Mouse (Mus musculus) brain, embryonic 18.5 days (tissue): Measurements from ENCODE around the gene Npc1l1.

ENCODE experiments used
- DNase-seq: peaks from one replicate; pipeline ENCODE4 v3.0.0-alpha.2; 2012; ENCODE audit warnings: low read depth, low spot score

Gene Npc1l1

GRCm38 (mm10) chr11:6207090-6207489 lies 22.9 kb downstream of the Npc1l1 start:
- DNase-seq: no peak

GRCm38 (mm10) chr11:6200570-6200969 lies 29.4 kb downstream of the Npc1l1 start:
- no peak for DNase-seq

DNA sequence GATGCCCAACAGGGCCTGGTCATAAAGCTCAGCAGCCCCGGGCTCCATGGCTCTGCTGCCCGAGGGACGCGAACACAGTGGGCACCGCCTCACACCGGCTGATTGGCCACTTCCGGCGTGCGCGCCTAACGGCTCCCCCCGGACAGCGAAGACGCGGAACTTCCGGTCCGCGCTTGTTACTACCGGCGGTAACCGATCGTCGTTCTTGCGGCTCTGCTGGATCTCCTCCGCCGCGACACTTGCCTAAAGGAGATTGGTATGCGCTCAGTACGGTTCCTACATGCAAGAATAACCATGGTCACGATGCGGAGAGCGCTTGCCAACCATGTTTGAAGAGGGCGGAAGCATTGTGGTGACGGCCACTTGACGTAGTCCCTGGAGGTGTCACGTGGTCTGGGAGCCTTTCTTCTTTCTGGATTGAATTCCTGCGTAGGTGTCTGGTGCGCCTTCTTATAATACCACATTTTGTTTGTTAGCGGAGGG lies 29.8 kb downstream of the Npc1l1 start, which contains the start of gene Nudcd3:
Nudcd3 (minus strand) TSS at position 329 of the 483 bp plus-strand sequence.
- peak; percentile 86 for DNase-seq

DNA sequence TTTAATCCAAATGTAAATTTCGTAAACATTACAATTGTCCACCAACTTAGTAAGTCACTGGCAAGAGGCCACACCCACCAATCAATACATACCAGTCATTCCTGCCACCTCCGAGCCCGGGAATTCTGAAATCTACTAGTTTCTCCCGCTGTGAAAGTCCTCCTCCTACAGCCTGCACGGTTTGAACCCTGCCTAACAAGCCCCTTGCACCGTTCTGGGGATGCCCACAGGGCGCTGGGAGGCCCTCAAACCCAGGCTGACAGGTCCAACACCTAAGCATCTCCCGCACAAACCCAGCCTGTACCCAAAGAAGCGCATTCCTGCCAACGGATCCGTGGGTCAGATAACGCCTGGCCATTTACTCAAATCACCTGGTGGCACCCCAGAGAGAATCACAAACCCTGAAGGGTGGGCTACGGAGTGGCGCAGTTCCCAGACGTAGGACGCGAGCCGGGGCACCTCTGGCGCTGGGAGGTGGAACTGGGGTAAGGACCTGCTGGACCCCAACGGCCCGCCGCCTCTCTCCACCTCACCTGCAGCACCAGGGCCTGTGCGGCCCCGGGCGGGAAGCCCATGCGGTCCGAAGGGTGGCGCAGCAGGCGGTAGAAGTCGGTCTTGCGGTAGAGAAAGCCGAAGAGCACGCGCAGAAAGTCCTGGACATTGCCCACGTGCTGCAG lies 30.4 kb downstream of the Npc1l1 start, which contains the start of gene A730071L15Rik:
A730071L15Rik (plus strand) TSS at position 620 of the 677 bp plus-strand sequence.
- DNase-seq: no peak

- DNase-seq: no peak
Observed at GRCm38 (mm10) chr11:6198449-6198848, 31.5 kb downstream of the Npc1l1 start.

DNA sequence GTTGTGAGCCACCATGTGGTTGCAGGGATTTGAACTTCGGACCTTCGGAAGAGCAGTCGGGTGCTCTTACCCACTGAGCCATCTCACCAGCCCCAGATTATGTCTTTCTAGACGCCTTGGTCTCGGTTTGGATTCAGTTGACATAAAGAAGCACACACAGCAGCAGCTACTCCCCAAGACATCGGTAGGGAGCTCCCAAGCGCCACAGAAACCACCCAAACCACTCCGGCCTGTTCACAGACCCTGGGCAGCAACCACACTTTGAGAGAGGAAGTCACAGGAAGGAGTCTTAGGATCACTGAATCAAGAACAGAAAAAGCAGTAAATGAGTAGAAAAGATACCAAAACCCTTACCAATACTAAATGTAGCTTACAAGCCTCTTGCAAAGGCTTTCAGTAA lies 33.2 kb downstream of the Npc1l1 start:
- no peak for DNase-seq

DNA sequence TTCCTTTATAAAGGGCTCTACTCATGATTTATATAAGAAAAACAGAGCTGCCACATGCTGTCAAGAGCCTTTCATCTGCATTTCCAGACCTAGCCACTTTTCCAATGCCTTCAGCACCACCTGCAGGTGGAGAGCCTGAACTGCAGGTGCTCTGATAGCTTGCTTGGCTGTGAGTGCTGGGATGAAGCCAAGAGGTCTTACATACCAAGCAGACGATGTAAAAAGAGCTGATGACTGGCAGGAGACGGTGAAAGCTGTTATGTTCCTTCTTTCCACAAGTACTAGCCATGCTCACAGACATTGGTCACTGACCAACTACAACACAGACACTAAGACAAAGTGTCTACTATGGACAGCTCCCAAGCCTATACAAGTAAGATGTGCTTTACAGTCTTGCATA lies 42.1 kb downstream of the Npc1l1 start:
- DNase-seq: peak; percentile 86

DNA sequence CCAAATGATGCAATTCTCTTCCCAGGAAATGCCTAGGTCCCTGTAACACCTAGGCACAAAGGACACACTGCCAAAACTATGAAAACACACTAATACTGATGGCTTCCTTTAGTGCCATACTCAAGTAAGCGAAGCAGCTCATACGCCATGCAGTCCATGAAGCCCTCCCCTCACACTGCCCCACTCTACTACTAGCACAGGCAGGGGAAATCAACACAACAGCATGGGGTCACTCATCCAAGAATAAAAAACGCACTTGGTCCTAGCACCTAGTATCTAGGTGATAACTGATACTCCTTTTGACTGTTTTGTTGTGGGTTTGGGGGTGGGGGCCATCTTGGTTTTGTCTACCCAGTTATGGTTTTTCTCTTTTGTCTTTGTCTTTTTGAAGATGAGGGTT lies 42.5 kb downstream of the Npc1l1 start:
- no peak for DNase-seq

DNA sequence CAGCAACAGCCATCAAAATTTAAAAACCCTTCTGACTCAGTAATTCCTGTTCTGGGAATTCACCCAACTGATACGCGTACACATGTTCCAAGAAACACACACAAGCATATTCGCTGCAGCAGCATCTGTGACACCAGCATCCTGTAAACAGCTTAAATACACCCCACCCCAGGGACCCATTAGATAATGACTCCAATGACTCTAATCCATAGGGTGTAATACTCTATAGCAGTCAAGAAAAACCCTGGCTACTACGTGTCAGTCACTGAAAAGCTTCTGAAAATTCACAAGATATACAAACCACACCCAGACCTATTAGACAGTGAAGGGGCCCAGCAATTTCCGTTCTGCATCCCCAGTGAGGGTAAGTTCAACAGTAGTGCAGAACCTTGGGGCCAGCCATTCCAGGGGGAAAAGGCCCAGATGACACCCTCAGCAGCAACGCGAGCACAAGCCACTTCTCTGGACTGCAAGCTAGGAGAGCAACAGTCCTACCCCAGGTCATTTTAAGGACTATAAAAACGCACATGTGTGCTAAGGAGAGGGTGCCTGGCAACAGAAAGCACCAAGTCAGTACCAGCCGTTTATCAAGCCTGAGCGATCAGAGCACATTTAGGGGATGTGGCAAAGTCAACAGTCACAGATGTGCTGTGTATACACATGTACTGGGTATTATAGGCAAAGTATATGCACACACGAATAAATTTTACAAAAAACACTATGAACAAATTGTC lies 45.6 kb downstream of the Npc1l1 start:
- no peak for DNase-seq

DNA sequence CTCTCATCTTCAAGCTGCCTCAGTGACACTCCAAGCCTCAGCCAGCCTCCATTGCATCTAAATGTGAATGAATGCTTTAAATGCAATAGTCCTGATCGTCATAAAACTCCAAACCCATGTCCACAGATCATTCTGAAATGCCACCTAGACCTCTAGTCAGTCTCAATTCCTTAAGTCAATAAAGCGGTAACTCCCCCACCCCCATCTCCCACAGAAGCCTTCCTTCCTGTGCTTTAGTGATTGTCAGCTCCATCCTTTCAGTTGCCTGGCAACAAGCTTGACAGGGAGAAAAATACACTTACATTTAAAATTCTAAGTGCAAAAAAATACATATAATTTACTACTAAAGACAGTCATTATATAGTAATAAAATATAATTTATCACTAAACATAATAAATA lies 46.7 kb downstream of the Npc1l1 start:
- DNase-seq: no peak

GRCm38 (mm10) chr11:6180811-6181399 lies 49.0 kb downstream of the Npc1l1 start:
- DNase-seq: no peak

GRCm38 (mm10) chr11:6179194-6179593 lies 50.7 kb downstream of the Npc1l1 start:
- DNase-seq: no peak

GRCm38 (mm10) chr11:6178673-6179166 lies 51.2 kb downstream of the Npc1l1 start:
- no peak for DNase-seq

DNA sequence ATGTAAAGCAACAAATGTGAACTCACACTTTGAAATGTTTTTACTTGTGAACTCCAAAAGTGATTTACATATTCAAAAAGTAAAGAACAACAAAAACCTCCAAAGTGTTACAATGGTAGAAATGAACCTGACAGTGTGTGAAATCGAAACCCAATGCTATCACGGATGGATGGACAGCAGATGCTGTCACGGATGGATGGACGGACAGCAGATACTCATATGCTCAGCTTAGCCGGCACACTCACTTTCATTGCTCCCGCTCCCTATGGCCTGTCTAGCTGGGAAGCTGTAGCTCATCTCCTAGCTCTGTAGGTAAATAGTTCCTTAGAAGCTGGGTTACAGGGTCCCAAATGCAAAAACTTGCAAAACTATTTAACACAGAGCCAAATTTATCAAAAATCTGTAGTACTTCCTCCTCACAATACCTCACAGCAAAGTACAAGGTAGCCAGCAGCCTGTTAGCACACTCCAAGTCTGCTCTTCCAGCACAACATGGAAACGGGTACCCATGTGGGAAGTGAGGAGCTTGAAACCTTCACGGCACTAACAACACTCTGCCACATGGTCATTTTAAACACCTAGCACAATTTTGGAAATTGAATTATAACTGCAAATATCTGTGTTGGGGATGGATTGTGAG lies 52.0 kb downstream of the Npc1l1 start:
- DNase-seq: no peak

DNA sequence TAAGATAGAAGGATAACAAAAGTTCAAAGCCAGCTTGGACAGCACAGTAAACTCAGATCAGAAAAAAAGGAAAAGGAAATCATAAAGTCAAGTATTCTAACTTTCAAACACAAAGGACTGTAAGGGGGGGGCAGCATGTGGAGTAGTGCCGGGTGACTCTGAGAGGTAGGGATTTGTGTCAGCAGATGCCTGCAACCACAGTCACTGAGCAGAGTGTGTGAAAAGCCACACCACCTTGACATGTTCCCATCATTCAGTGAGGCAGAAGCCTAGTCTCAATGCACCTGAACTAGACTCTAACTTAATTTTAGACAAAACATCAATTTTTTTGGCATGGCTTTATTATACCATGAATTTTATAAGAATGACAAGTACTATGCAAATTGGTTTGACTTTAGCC lies 54.4 kb downstream of the Npc1l1 start:
- no peak for DNase-seq

DNA sequence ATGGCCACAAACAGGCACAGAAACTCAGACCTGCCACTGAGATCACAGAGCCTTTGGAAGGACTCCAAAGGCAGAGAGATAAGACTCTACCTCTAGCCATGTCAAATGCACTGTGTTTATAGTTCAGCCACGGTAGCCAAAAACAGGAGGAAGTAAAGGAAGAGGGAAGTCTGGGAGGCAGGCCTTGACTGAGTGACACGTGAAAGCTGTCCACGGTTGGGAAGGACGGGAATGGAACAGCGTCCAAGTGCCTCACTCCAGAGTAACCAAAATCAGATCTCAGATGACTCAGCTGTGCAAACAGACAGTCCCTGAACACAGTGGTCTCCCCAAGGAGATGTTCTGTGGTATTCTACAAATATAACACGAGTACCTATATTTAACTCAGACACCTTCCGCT lies 55.2 kb downstream of the Npc1l1 start:
- DNase-seq: no peak

DNA sequence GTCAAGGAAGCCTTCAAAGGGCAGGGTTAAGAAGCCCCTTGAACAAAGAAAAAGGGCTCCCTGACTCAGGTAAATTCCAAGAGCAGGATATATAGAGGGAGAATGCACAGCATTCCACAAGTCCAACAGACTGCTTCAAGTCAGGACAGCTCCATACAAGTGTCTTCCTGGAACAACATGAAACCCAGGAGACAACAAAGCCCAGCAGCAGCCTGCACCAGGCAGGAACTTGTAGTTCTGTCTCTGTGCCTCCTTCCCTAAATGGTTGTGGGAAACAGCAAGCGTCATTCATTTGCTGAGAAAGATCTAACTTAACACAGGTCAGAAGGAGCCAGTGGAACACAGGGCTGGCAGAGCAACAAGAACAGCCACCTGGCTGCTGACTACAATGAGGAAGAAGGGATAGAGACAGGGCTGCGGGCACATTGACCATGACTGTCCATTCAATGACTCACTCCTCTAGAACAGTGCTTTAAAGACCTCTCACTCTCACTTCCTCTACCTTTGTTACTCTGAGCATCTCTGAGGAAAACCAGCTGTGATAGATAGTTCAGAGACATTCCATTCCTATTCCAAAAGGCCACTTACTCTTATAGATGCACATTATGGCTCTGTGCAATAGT lies 60.8 kb downstream of the Npc1l1 start:
- no peak for DNase-seq

DNA sequence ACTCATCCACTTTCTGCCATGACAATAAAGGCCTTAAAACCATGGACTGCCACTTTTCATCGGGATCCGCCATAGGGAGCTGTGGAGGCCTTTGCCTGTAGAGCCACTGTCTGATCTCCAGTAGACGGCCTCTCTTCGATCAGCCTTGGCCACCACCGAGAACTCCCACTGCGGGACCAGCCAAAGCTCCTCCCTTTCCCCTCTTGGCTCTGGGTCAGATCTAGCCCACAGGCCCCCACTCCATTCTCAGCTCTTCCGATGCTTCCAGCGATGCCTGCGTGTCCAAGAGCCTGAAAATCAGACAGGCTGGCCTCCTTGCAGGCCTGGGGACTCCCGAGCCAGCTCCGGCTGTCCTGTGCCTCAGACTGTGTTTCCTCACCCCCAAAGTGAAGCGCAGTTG lies 63.6 kb downstream of the Npc1l1 start:
- DNase-seq: no peak

- no peak for DNase-seq
Observed at GRCm38 (mm10) chr11:6165391-6166081, 64.4 kb downstream of the Npc1l1 start.

- DNase-seq: no peak
Observed at GRCm38 (mm10) chr11:6164781-6165180, 65.2 kb downstream of the Npc1l1 start.

GRCm38 (mm10) chr11:6163706-6164105 lies 66.2 kb downstream of the Npc1l1 start:
- no peak for DNase-seq
